Mouse (Mus musculus) layer of hippocampus, adult 9-10 months (tissue): Measurements from ENCODE around the gene Noct.
"Not testable (repeated sequence)": the region's sequence is repeated elsewhere in the genome, so short reads cannot be mapped to it uniquely, and the experiment has no call there.

ENCODE experiments used
- DNase-seq: peaks from one replicate; pipeline ENCODE4 v3.0.0; 2022; ENCODE audit warnings: low spot score

Gene Noct

DNA sequence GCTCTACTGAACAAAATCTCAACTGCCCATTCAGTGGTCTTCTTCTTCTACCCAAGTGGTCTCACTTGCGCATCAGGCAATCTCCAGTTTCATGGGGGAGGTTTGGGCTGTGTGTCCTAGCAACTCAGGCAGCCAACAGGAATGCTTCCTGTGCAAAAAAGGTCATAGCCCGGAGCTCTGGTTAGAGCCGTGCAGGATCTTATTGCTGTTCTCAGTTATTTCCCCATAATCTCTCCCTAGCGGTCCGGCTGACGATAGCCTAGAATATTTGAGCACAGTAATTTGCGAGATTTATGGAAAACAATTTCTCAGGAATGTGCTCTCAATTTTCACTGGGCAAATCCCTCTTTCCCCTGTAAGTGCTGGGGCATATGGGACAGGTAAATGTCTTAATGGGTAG lies 17.7 kb upstream of the Noct start:
- DNase-seq, result no peak

DNA sequence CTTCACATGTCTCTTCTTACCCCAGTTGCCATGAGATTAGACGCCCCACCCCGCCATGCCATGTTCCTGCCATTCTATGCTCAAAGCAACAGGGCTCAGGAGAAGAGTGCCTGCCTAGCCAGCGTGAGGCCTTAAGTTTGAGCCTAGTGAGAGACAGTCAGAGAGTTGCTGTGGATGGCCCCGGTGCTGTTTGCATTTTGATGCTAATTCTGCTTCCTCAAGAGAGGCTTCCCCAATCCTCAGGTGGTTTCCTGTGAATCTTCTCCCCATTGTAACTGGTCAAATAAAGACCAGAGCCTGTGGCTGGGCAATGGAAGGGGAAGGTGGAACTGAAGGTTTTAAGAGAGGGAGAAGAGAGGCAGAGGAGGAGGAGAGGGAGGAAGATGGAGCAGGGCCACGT lies 15.6 kb upstream of the Noct start:
- DNase-seq, result no peak

DNA sequence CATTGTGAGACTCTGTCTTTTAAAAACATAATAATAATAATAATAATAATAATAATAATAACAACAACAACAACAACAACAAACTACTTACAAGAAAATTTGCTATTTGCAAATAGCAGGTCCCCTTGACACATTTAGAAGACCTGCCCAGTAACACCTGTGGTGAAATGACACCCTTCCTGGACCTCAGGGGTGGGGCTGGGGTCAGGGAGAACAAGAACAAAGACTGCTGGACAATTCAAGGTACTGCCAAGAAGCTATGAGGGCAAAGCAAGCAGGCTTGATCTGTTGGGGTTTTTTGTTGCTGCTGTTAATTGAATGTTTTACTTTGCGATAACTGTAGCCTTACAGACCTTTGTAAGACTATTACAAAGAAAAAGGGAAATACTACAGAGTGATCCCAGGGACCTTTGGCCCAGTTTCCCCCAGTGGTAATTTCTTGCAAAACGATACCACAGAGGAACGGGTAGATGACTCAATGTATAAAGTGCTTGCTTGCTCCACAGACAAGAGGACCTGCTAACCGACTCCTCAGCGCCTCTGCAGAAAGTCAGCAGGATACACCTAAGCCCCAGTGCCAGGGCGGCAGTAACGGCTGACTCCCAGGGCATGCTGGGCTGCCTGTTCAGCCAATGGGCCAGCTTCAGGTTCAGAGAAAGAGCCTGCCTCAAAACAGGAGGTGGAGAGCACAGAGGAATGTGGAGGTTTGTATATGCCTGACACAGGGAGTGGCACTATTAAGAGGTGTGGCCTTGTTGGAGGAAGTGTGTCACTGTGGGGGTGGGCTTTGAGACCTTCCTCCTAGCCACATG lies 14.5 kb upstream of the Noct start:
- DNase-seq, result no peak

DNA sequence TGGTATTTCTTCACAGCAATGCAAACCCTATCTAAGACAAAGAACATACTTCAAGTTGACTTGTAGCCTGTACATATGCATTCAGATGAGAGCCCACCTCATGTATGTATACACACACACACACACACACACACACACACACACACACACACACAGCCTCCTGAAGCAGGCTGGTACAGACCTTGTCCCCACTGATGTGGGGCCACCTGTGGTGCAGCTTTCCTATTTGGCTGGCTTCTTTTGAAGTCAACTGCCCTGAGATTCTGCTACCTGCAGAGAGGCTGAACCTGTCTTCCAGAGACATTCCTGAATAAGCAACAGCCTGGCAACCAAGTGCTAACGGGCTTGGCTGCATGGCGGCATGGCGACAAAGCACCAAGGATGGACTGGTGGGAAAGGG lies 13.8 kb upstream of the Noct start:
- no peak for DNase-seq

DNA sequence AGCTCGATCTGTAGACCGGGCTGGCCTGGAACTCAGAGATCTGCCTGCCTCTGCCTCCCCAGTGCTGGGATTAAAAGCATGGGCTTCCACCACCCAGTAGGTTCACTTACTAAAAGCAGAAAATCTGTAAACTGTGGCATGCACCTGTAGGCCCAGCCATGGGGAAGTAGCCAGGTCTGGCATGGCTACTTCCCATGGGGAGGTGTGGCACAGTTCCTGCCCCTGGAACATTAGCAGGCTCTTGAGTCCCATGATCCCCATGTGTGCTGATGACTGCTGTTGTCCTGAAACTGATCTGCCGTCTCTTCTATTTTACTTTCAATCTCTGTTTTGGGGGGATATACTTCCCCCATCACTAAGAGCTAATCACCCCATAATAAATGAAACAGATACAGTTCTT lies 11.1 kb upstream of the Noct start:
- no peak for DNase-seq

DNA sequence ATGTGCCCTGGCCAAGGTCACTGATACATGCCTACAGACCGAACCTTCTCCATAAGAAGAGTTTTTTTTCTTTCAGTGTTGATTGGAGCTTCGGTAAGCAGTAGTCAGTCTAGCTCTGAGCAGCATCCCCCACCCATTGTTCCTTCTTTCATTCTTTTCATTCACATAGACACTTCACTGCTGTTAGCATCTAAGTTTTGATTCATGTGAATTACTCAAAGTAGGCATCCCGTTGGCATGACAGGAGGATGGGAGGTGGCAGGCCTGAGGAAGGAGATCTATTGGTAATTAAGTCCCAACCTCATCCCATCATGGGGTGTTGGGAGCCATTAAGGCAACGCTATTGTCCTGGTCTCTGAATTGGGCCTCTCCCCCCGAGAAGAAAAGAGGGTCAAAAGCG lies 8.6 kb upstream of the Noct start:
- DNase-seq, result no peak

DNA sequence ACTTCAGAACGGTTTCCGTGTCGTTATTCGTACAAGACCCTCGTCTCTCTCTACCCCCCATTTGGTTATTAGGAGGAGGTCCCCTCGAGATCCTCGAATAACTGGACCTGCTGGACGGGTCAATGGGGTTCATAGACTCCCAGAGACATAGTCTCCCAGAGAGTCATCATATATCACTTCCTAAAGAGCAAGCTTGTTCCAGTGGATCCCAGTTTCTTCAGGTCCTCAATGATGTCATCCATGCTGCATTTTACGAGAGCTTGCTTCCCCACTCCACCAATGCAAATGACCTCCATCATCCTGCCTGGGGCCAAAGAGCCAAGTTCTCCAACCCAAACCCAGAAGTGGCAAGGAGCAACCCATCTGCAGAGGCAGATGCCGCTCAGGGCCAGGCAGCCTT lies 7.9 kb upstream of the Noct start:
- not testable (repeated sequence) for DNase-seq

DNA sequence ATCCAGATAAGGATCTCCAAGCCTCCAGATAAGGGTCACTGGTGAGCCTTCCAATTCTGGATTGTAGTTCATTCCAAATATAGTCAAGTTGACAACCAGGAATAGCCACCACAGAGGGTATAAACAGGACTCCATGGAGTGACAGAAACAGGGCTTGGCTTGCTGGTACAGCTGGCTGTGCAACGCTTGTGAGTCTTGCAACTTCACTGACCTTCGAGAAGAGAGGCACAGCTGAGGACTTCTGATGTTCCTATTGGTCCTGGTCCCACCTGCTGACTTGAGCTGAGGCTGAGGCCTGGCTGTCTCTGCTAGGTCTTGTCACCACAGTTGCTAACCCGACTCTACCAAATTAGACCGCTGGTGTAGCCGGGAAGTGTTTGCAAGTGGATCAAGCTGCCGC lies 5.9 kb upstream of the Noct start:
- DNase-seq, result not testable (repeated sequence)

DNA sequence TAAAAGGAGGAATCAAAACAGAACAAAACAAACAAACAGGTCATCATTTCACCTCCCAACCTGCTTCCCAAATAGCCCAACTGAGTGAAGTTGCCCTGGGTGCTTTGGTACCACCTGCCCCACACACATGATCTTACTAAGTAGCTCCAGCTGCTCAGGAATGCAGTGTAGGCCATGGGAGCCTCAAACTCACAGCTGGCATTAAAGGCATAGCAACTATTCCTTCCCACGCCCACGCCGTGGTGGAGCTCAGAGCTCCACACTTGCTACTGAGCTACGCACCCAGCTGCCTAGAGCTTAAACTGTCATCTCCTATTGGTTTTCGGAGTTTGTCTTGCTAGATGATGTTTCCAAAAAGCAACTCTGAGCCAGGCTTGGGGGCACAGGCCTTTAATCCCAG lies 5.0 kb upstream of the Noct start:
- no peak for DNase-seq

DNA sequence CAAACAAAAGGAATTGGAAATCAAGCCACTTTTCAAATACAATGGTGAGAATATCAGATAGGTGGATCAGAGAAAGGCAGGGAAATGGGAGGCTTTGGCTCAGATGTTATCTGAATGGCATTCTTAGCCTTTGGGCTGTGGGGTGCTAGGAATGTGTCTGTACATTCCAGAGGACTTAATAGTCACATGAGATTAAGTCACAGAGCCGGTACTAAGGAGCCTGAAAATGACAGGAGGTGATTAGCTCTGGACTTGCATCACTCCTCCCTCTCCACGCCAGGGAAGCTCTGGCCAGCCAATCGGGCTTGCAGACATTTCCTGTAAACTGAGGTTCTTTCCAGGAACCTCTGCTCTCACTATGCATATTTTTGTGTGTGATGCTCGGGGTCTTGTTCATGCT lies 3.4 kb upstream of the Noct start:
- no peak for DNase-seq

DNA sequence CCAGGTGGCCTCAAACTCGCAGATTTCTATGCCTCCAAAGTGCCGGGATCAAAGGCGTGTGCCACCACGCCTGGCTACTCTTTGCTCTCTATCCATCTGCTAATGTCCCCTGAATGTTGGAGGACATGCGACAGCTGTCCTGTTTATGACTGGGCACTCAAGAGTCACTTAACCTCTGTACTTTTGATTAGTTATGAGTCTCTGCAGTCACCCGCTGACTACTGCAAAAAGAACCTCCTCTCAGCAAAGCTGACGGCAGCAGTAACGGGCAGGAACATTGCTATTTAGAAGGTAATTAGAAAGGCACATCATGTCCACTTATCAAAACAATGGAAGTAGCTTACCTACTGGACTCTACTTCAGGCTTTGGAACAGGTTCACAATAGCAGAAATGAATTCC lies 2.4 kb upstream of the Noct start:
- DNase-seq, result no peak

DNA sequence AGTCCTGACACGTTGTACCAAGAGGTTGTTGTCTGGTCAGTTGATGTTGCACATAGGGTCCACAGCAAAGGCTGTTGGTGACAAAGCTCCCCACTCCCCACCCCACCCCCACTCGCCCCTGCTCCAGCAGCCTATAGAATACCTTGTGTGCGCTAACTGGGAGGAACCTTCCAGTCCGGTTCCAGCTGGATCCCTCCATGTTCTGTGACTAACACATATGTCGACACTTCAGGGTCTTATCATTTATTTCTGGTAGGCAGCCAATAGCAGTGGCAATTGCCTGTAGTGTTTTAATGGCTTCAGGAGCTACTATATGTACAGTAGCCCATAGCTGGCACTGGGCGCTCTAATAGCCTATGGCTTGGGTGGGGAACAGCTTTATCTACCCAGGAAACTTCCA lies 1.9 kb upstream of the Noct start:
- DNase-seq, result no peak

DNA sequence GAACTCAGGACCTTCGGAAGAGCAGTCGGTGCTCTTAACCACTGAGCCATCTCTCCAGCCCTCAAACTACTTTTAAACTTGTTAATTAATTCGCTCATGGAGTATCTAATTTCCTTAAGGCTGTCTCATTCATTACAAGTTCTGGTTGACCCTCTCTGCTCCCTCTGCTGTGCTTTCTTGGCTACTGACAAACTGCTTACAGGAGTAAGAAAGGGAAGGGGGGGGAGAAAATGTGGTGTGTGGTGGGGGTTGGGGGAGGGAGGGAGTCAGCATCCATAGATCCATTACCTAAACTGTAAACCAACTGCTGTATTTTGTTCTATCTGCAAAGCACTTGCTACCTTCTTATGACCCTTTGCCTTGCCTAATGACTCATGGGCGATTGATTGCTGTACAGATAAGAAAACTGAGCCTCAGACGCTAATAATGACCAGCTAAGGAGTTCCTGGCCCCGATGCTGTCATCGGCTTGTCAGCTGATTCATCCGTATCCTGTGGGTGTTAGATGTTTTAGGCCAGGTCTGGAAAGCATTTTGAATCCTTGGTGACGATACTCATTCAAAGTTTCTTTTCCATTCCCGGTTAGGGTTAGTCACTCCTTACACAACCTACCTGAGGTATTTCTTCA lies 1.3 kb upstream of the Noct start:
- no peak for DNase-seq

DNA sequence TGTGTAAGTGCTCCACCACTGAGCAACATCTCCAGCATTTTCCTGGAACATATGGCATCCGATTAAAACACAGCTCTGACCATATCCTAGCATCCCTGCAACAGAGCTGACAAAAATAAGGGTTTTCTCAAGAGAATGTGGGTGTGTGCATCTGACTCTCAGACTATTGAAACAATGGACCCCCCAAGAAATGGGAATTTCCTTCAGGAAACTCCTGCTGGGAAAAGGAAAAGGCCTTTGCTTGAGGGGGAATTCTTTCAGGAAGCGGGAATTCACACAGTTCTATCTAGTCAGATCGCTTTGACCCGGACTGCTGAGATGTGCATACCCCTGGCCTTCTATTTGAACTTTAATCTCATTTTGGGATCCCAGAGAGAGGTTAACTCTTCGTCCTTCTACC lies 691 bp upstream of the Noct start:
- no peak for DNase-seq

DNA sequence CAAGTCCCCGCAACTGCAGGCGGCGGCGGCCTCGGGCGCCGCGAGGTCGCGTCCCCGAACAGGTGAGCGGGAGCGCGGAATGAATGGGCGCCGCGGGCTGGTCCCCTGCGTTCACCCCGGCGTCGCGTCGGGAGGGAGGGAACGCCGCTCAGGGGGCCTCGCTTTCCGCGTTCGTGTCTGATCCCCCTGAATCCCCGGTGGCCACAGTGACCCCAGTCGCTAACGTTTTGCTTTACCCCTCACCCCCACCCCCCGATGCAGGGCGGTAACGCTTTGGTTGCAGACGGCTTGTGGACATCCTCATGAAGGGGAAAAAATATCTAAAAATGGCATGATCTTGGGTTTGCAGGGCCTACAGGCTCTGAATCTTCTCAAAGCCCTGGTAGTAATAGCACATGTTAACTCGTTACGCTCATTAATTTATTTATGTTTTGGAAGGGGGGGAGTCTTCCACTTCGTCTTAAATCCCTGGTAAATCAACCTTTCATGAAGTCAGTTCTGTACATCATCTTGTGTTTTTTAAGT lies 1.0 kb downstream of the Noct start:
- DNase-seq, result no peak

DNA sequence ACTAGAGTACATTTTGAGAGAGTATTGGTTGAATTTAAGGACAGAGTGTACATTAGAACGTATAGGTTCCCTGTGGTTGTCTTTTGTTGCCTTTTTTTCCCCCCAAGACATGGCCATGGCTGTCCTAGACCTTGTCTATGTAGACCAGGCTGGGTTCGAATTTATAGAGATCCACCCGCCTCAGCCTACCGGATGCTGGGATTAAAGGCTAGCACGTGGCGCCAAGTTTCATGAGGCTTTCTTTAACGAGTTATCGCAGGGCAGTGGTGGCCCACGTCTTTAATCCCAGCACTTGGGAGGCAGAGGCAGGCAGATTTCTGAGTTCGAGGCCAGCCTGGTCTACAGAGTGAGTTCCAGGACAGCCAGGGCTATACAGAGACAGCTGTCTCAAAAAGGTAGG lies 1.7 kb downstream of the Noct start:
- DNase-seq, result no peak

DNA sequence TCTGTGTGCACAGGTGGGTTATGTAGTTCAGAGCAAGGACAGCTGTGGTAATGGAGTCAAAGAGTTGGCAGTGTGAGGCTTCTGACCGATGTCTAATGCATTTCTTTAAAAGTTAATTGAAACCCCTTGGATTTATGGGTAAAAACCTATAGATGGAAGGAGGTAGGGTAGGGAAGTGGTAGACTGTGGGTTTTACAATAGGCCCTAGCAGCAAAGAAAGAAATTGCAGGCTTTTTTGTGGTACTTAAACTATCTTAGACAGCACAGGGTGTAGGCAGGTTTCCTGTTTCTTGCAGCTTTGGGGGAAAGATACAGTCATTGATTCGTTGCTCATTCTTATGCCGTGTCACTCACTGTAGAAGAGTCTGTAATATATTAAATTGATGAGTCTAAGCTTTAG lies 2.4 kb downstream of the Noct start:
- DNase-seq, result no peak

DNA sequence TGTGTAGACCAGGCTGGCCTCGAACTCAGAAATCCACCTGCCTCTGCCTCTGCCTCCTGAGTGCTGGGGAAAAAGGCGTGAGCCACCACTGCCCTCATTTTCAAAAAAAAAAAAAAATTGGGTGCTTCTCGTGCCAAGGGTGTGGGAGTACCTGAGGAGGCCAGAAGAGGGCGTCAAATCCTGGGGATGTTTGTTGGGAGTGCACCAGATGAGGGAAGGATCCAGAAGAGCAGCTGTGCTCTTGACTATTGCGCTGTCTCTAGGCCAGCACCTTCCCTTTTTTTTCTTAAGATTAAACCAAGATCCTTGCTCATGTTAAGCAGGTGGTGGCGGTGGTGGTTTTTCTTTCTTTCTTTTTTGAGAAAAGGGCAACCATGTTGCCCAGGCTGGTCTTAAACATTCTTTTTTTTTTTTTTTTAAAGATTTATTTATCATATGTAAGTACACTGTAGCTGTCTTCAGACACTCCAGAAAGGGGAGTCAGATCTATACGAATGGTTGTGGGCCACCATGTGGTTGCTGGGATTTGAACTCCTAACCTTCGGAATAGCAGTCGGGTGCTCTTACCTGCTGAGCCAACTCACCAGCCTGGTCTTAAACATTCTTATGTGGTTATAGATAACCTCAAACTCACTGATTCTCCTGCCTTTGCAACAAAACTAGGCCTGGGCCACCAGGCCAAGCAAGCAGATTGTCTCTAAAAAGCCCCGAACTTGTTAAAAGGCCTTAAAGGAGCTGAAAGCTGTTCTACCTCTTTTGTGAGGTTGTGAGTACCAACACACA lies 4.0 kb downstream of the Noct start:
- no peak for DNase-seq

DNA sequence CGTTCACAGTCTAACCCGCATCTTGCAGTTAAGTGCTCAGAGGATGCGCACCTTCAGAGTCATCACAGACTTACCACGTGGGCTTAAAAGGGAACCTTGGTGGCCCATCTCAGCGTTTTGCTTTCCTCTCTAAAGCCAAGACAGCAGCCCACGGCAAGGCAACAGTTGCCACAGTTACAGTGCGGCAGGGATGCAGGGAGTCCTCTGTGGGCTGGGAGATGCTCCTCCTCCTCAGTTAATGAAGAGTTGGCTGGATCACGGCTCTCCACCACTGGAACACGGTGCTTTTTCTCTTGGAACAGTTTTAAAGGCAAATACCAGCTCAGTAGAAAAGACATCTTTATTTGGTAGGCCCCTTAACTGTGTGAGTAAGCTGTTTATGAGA lies 4.6 kb downstream of the Noct start:
- DNase-seq, result no peak

DNA sequence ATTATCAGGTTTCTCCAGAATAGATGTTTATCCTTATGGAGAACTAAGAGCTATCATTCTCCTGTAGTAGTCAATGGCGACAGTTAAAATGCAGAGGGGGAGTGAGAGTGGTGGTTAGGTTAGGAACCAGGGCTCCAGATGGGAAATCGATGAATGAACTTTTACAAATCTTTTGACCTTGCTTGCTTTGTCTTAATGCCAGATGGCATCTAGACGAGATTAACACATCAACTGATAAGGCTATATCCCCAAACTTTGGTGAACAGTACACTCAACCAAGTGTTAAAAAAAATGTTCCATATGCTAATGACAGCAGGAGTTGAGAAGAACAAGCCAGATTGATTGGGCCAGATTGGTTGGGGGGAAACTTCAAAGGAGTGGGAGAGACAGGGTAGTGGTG lies 5.0 kb downstream of the Noct start:
- DNase-seq, result no peak

DNA sequence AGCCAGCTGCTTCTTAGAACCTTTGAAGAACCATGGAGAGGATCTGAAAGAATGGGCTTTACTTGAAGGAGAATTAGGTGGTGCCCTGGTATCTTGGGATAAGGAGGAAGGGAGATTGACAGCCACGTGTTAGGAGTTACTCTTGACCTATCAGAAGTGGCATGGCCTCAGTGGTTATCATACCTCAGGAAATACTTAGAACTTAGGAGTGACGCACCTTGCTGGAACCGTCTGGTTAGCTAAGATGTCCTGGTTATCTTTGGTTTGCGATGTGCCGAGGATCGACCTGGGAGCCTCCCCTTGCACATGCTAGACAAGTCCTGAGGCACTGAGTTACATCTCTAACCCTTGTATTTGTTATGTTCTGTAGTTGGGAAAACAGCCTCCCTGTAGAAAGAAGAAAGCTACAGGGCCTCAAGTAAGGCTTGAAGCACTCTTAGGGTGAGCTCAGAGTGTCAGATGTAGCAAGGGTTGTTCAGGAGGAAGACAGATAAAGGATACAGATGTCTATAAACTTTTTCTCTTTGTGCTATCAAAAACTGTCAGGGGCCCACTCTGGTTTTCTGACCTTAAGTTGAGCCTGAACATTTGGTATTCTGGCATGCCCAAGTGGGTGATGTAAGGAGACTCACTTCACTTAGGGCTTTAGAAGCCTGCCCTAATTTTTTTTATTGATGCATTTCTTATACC lies 6.0 kb downstream of the Noct start:
- no peak for DNase-seq

DNA sequence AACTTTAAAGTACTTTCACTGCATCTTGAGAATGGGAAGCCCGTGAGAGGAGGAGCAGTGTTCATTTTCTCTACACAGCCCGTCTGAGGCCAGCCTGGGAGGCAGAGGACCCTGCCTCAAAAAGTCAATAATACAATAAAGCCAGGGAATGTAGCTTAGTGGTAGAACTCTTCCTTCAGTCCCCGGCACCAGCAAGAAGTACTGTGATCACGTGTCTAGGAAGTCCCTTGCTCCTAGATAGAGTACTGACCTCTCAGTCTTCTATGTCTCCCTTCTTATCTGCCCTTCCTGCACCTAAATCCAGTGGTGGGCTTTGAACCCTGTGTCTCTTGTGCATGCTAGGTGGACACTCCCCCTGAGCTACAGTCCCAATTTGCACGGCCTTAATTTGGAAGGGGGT lies 6.6 kb downstream of the Noct start:
- DNase-seq, result no peak

DNA sequence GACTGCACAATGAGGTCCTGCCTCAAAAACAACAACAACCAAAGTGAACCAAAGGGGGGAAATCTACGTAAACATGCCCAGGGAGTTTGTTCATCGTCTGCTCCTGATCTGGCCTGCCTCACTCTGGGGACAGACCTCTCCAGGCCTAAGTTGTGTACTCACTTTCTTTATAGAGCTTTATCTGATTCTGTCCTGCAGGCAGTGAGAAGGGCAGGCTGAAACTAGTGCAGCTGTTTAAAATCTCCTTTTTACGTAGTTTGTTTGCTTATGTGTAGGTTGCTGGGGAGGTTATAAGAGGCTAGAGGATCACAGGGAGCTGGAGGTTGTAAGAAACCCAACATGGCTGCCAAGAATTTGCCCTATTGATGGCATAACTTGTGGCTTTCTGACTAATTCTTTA lies 7.3 kb downstream of the Noct start:
- no peak for DNase-seq
